Mouse (Mus musculus) telencephalon, adult 2 months (tissue): ENCODE measurements at regions not wholly inside any gene's neighbourhood (a gene's known extent, or its start where the extent isn't known, plus 50 kb on each side); places are given as distances from the start of the nearest gene placed in this dataset.

Experiments
- DNase-seq: peaks from one replicate; pipeline ENCODE4 v3.0.0-alpha.2; 2011; ENCODE audit warnings: low read depth, low spot score

- DNase-seq: no peak
These were observed 733.5 kb downstream of the Fam19a2 start for GRCm38 (mm10) chr10:123997260-123997659.

GRCm38 (mm10) chr10:123998959-123999358 is 735.2 kb downstream of the Fam19a2 start:
- DNase-seq: peak; percentile 6

- DNase-seq: no peak
These were observed 781.2 kb downstream of the Fam19a2 start for GRCm38 (mm10) chr10:124045031-124045430.

- DNase-seq: no peak
These were observed 782.0 kb downstream of the Fam19a2 start for GRCm38 (mm10) chr10:124045791-124046190.

- no peak for DNase-seq
These were observed 819.0 kb downstream of the Fam19a2 start for GRCm38 (mm10) chr10:124082756-124083155.

GRCm38 (mm10) chr10:124090547-124090946 is 826.8 kb downstream of the Fam19a2 start:
- DNase-seq: no peak

GRCm38 (mm10) chr10:124091364-124091763 is 827.6 kb downstream of the Fam19a2 start:
- DNase-seq: no peak

- no peak for DNase-seq
These were observed 855.8 kb downstream of the Fam19a2 start for GRCm38 (mm10) chr10:124119585-124119984.

- DNase-seq: peak; percentile 10
These were observed 874.7 kb downstream of the Fam19a2 start for GRCm38 (mm10) chr10:124138456-124138855.

GRCm38 (mm10) chr10:124142336-124142735 is 878.5 kb downstream of the Fam19a2 start:
- no peak for DNase-seq

- no peak for DNase-seq
These were observed 883.1 kb downstream of the Fam19a2 start for GRCm38 (mm10) chr10:124146751-124147469.

GRCm38 (mm10) chr10:124163441-124163840 is 899.6 kb downstream of the Fam19a2 start:
- no peak for DNase-seq

GRCm38 (mm10) chr10:124175598-124175997 is 911.8 kb downstream of the Fam19a2 start:
- no peak for DNase-seq

- peak; percentile 68 for DNase-seq
These were observed 944.5 kb downstream of the Fam19a2 start for GRCm38 (mm10) chr10:124208317-124208716.

GRCm38 (mm10) chr10:124219461-124219860 is 955.7 kb downstream of the Fam19a2 start:
- DNase-seq: no peak

GRCm38 (mm10) chr10:124222068-124222467 is 958.3 kb downstream of the Fam19a2 start:
- no peak for DNase-seq

- no peak for DNase-seq
These were observed 963.3 kb downstream of the Fam19a2 start for GRCm38 (mm10) chr10:124227061-124227460.

- peak; percentile 10 for DNase-seq
These were observed 985.6 kb downstream of the Fam19a2 start for GRCm38 (mm10) chr10:124249358-124249757.

- DNase-seq: peak; percentile 68
These were observed 986.2 kb downstream of the Fam19a2 start for GRCm38 (mm10) chr10:124250004-124250403.

- DNase-seq: no peak
These were observed 1024.7 kb downstream of the Fam19a2 start for GRCm38 (mm10) chr10:124288301-124288995.

- no peak for DNase-seq
These were observed 1033.4 kb downstream of the Fam19a2 start for GRCm38 (mm10) chr10:124297198-124297677.

- DNase-seq: no peak
These were observed 1040.9 kb downstream of the Fam19a2 start for GRCm38 (mm10) chr10:124304683-124305082.

GRCm38 (mm10) chr10:124305644-124306043 is 1041.8 kb downstream of the Fam19a2 start:
- no peak for DNase-seq
